Mouse (Mus musculus): ENCODE results near the gene Cfd.

- TF ChIP-seq EP300 (IDR thresholded peaks at IDR 0.05; ENCODE audit: low read depth) (no peak), CTCF (IDR thresholded peaks at IDR 0.05; ENCODE audit: low read depth) (no peak)
Observed at GRCm38 (mm10) chr10:79873715-79874289, 16.9 kb upstream of the Cfd start.

Data from heart, postnatal 0 days (tissue).